Mouse (Mus musculus) CH12.LX (cell line): ENCODE measurements at regions not wholly inside any gene's neighbourhood (a gene's known extent, or its start where the extent isn't known, plus 50 kb on each side); places are given as distances from the start of the nearest gene placed in this dataset.

Experiments used
- DNase-seq: peaks from one replicate; pipeline ENCODE4 v3.0.0-alpha.2; 2013; ENCODE audit errors: extremely low read depth
- H3K27ac ChIP-seq: 2 replicates; pipeline ENCODE4 v1.5.1; 2012; ENCODE audit warnings: low read depth, mild to moderate bottlenecking, control low read depth, moderate library complexity; ENCODE audit not compliant: insufficient read depth
- H3K27me3 ChIP-seq: replicated peaks from 2 replicates; pipeline ENCODE3; 2012; ENCODE audit warnings: inconsistent platforms
- H3K36me3 ChIP-seq, 2 experiments: replicated peaks in 1 of 2; 2 replicates each; pipeline versions ENCODE3 to v1.6.1; 2012; ENCODE audit warnings: inconsistent platforms in 1 of 2, low read length in 1 of 2, mild to moderate bottlenecking in 1 of 2, mixed read lengths in 1 of 2, moderate library complexity in 1 of 2; ENCODE audit not compliant: control insufficient read depth in 1 of 2, insufficient read depth in 1 of 2
- H3K4me1 ChIP-seq, 2 experiments: 2 replicates each; pipeline ENCODE4 v1.6.1; 2012; ENCODE audit warnings: inconsistent platforms in 1 of 2, moderate library complexity in 1 of 2; ENCODE audit not compliant: insufficient read depth in 2 of 2, control insufficient read depth in 1 of 2
- H3K4me2 ChIP-seq: 2 replicates; pipeline ENCODE4 v1.6.1; 2012; ENCODE audit warnings: low read depth, mild to moderate bottlenecking, control low read depth; ENCODE audit not compliant: poor library complexity, insufficient read depth, severe bottlenecking
- H3K4me3 ChIP-seq, 3 experiments: fragments of 150-350 bp in 1 of 3; sonication (generic) in 1 of 3; replicated peaks in 1 of 3; 2 replicates each; pipeline versions ENCODE3 to v1.5.1; 2011 to 2012; ENCODE audit warnings: low read depth in 2 of 3, low read length in 2 of 3, mild to moderate bottlenecking in 2 of 3, moderate library complexity in 2 of 3, control low read depth in 1 of 3, improper control_type of control experiment in 1 of 3, inconsistent platforms in 1 of 3, mixed read lengths in 1 of 3; ENCODE audit not compliant: poor library complexity in 1 of 3
- H3K79me2 ChIP-seq: replicated peaks from 2 replicates; pipeline ENCODE4 v1.6.1; 2012; ENCODE audit warnings: mild to moderate bottlenecking, moderate library complexity; ENCODE audit not compliant: control insufficient read depth, poor library complexity, insufficient read depth, severe bottlenecking; ENCODE audit errors: extremely low read depth
- H3K9ac ChIP-seq: 2 replicates; pipeline ENCODE4 v1.6.1; 2012; ENCODE audit warnings: low read depth, mild to moderate bottlenecking, control low read depth, moderate library complexity; ENCODE audit not compliant: insufficient read depth
- H3K9me3 ChIP-seq: replicated peaks from 2 replicates; pipeline ENCODE3; 2012; ENCODE audit warnings: low read length, inconsistent platforms, mixed read lengths
- CHD2 ChIP-seq: IDR thresholded peaks from 2 replicates; pipeline ENCODE4 v1.6.1; 2011; ENCODE audit warnings: low read length, improper control_type of control experiment
- ELF1 ChIP-seq: IDR thresholded peaks from 2 replicates; pipeline ENCODE4 v1.6.1; 2014; ENCODE audit warnings: low read depth, mild to moderate bottlenecking, inconsistent platforms, low read length, improper control_type of control experiment
- EP300 ChIP-seq: IDR thresholded peaks from 2 replicates; pipeline ENCODE4 v1.6.1; 2011; ENCODE audit warnings: low read length, improper control_type of control experiment
- HCFC1 ChIP-seq: IDR thresholded peaks from 2 replicates; pipeline ENCODE4 v1.6.1; 2012; ENCODE audit warnings: low read depth, mild to moderate bottlenecking, inconsistent platforms, low read length, improper control_type of control experiment
- JUN ChIP-seq: IDR thresholded peaks from 2 replicates; pipeline ENCODE4 v1.6.1; 2011; ENCODE audit warnings: low read depth, mild to moderate bottlenecking, low read length, improper control_type of control experiment, moderate library complexity; ENCODE audit not compliant: insufficient read depth
- KAT2A ChIP-seq: IDR thresholded peaks from 2 replicates; pipeline ENCODE4 v1.6.1; 2012; ENCODE audit warnings: low read length, improper control_type of control experiment, inconsistent platforms; ENCODE audit not compliant: insufficient replicate concordance
- NRF1 ChIP-seq: IDR thresholded peaks from 2 replicates; pipeline ENCODE4 v1.6.1; 2014; ENCODE audit warnings: low read depth, mild to moderate bottlenecking, inconsistent platforms, low read length, improper control_type of control experiment, moderate library complexity
- RAD21 ChIP-seq: IDR thresholded peaks from 2 replicates; pipeline ENCODE4 v1.6.1; 2011; ENCODE audit warnings: low read depth, mild to moderate bottlenecking, low read length, improper control_type of control experiment, moderate library complexity
- RCOR1 ChIP-seq: conservative IDR thresholded peaks from 2 replicates; pipeline ENCODE4 v1.6.1; 2012; ENCODE audit warnings: low read depth, mild to moderate bottlenecking, inconsistent platforms, low read length, improper control_type of control experiment
- SIN3A ChIP-seq: IDR thresholded peaks from 2 replicates; pipeline ENCODE4 v1.6.1; 2012; ENCODE audit warnings: low read length, improper control_type of control experiment, inconsistent platforms
- SMC3 ChIP-seq: IDR thresholded peaks from 2 replicates; pipeline ENCODE4 v1.6.1; 2011; ENCODE audit warnings: low read depth, low read length, improper control_type of control experiment
- USF2 ChIP-seq: conservative IDR thresholded peaks from 2 replicates; pipeline ENCODE4 v1.6.1; 2011; ENCODE audit warnings: low read depth, low read length, improper control_type of control experiment
- dilution Hi-C: fragments of 300-500 bp; cut with MboI; formaldehyde crosslinking; loops from 2 replicates; pipeline ENCODE4 v1.14.3; 2020; ENCODE audit warnings: low sequenced_read_pairs; ENCODE audit not compliant: extremely low pct_unique_long_range_greater_than_20kb, extremely low pct_ligation_motif_present
- in situ Hi-C: fragments of 300-500 bp; cut with MboI; formaldehyde crosslinking; loops from 3 replicates; pipeline ENCODE4 v1.14.3; 2019; ENCODE audit warnings: low sequenced_read_pairs, low pct_ligation_motif_present, low pct_unique_long_range_greater_than_20kb, mixed read lengths

- peaks cover 1% of the 10 kb centered on the region for H3K27me3 ChIP-seq
- in situ Hi-C loops, result no loop called here
Measured at GRCm38 (mm10) chr4:35403594-35403993, 177.6 kb upstream of the C9orf72 start.

GRCm38 (mm10) chr4:35402376-35403133 lies 176.6 kb upstream of the C9orf72 start:
- DNase-seq, result no peak
- no peaks in the 10 kb centered on the region for H3K36me3 ChIP-seq
- H3K4me1 ChIP-seq, result peaks cover 0 to 3% of the 10 kb centered on the region in 2 experiments; a peak in 1 of 4 replicates
- peaks cover 1% of the 10 kb centered on the region for H3K27me3 ChIP-seq
- dilution Hi-C loops (no loop called here), in situ Hi-C loops (no loop called here)
- H3K4me2 ChIP-seq, result peak overlapping the region; percentile 29; the same call in 1 of the 2 replicates
- no peak overlapping the region for H3K27ac ChIP-seq
- H3K9ac ChIP-seq, result no peak overlapping the region
- TF ChIP-seq SMC3, result no peak
- H3K9me3 ChIP-seq, result no peaks in the 10 kb centered on the region
- no peaks in the 10 kb centered on the region for H3K79me2 ChIP-seq
- no peak overlapping the region for H3K4me3 ChIP-seq

More at GRCm38 (mm10) chr4:35403594-35403993, 177.6 kb upstream of the C9orf72 start:
- Histone ChIP-seq H3K27ac (no peak overlapping the region), H3K36me3 (no peaks in the 10 kb centered on the region), H3K4me3 (no peak overlapping the region), H3K4me2 (no peak overlapping the region), H3K9me3 (no peaks in the 10 kb centered on the region), H3K9ac (no peak overlapping the region), H3K4me1 (peaks cover 0 to 7% of the 10 kb centered on the region in 2 experiments; a peak in 1 of 4 replicates), H3K79me2 (no peaks in the 10 kb centered on the region)
- TF ChIP-seq ELF1 (no peak), RCOR1 (no peak), JUN (no peak), EP300 (no peak)
- dilution Hi-C loops, result no loop called here
- no peak for DNase-seq

GRCm38 (mm10) chr4:35401783-35402182 lies 175.8 kb upstream of the C9orf72 start:
- Histone ChIP-seq H3K4me1 (peaks cover 0 to 3% of the 10 kb centered on the region in 2 experiments; a peak in 1 of 4 replicates), H3K9ac (no peak overlapping the region), H3K79me2 (no peaks in the 10 kb centered on the region), H3K27ac (no peak overlapping the region), H3K4me3 (no peak overlapping the region), H3K36me3 (no peaks in the 10 kb centered on the region), H3K9me3 (no peaks in the 10 kb centered on the region), H3K4me2 (peak overlapping the region; percentile 67; the same call in 1 of the 2 replicates), H3K27me3 (peaks cover 1% of the 10 kb centered on the region)
- DNase-seq, result no peak
- in situ Hi-C loops, result no loop called here
- dilution Hi-C loops, result no loop called here
- no peak for TF ChIP-seq USF2
- no peak for TF ChIP-seq KAT2A
- TF ChIP-seq NRF1, result no peak
- no peak for TF ChIP-seq SIN3A
- TF ChIP-seq RAD21, result no peak
- no peak for TF ChIP-seq HCFC1
- no peak for TF ChIP-seq CHD2
